Mouse (Mus musculus): ENCODE results near the gene Phkg2.

DNA sequence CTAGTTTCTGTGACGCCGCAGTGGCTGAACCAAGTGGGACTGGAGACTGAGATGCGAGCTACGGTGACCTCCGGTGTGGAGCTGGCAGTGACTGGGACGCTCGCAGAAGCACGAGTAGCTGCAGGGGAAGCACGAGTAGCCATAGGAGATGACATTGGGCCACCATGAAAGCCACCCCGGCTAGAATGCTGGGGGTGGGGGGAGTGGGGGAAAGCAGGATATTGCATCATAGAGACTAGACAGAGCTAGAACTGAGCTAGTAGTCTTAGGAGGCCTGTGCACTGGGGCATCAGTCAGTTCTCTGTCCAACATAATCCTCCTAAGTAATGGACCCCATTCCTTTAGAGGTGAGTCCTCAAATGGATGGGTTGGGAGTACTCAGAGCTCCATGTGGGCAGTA is 31.1 kb downstream of the Phkg2 start:
- TF ChIP-seq CHD2 (IDR thresholded peaks at IDR 0.05; ENCODE audit: low read depth, low read length) (no peak), HCFC1 (IDR thresholded peaks at IDR 0.05; ENCODE audit: borderline replicate concordance, insufficient read depth, low read length) (no peak), MAFK (IDR thresholded peaks at IDR 0.05; ENCODE audit: insufficient read depth, low read depth, low read length) (no peak)

Data from ES-E14 (cell line).